Mouse (Mus musculus) lung, adult 2 months (tissue): ENCODE measurements around the gene Nr1h2.

Experiments
- CTCF ChIP-seq: fragments of 200-500 bp; IDR thresholded peaks from 2 replicates; pipeline ENCODE4 v1.5.1; 2011; ENCODE audit warnings: mild to moderate bottlenecking, low read length, control low read depth; ENCODE audit not compliant: insufficient read depth
- POLR2A ChIP-seq: fragments of 200-500 bp; IDR thresholded peaks from 2 replicates; pipeline ENCODE4 v1.6.1; 2011; ENCODE audit warnings: low read depth, mild to moderate bottlenecking, control low read depth, low read length, borderline replicate concordance; ENCODE audit errors: extremely low read depth

- TF ChIP-seq POLR2A: no peak
- no peak for TF ChIP-seq CTCF
Observed at GRCm38 (mm10) chr7:44595131-44595561, 41.4 kb upstream of the Nr1h2 start.
